Mouse (Mus musculus): ENCODE measurements around the gene Sohlh2. TPM values are rescaled to one million over a fixed set of nuclear protein-coding genes. Genes with fewer than 3 reads are reported as not detected.

Gene Sohlh2
- not detected for polyA plus RNA-seq (2017; shearing (Covaris generic))

DNA sequence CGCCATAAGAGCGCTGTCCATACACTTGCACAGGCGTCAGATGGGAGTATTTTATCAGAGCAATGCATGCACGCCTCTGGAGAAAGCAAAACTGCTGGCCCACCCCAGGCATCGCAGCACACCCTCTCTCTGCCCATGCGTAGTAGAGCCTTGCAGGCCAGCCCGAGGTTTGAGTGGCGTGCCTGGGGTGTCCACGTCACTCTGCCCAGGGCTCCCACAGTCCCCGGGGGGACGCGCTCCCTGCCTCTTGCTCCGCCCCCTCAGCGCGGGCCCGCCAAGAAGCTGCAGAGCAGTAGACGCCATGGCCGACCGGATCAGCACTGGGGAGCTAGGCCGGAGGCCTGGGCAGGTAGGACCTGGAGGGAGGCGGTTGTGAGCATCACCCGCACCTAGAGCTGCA, at the start of gene Sohlh2:
Sohlh2 (plus strand) TSS at position 263 of the 400 bp plus-strand sequence.

DNA sequence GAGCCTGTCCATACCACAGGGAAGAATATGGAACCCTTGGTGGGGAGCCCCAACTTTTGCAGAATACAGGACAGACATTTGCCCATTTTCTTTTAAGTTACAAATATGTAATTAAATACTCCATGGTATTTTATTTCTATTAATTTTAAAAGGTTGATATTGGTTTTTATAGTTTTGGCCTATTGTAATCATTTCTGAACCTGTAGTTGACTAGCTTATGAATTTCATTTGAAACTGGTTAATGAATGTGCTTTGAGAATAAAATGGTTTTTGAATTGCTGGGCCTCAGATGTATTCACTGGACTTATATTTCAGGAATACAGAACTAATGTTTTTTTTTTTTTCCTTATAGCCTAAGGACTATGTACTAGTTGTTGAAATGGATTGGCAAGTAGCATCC, 44.8 kb upstream of the Sohlh2 start, which contains the start of gene Ccdc169:
Ccdc169 (plus strand) TSS at position 301 of the 400 bp plus-strand sequence.

DNA sequence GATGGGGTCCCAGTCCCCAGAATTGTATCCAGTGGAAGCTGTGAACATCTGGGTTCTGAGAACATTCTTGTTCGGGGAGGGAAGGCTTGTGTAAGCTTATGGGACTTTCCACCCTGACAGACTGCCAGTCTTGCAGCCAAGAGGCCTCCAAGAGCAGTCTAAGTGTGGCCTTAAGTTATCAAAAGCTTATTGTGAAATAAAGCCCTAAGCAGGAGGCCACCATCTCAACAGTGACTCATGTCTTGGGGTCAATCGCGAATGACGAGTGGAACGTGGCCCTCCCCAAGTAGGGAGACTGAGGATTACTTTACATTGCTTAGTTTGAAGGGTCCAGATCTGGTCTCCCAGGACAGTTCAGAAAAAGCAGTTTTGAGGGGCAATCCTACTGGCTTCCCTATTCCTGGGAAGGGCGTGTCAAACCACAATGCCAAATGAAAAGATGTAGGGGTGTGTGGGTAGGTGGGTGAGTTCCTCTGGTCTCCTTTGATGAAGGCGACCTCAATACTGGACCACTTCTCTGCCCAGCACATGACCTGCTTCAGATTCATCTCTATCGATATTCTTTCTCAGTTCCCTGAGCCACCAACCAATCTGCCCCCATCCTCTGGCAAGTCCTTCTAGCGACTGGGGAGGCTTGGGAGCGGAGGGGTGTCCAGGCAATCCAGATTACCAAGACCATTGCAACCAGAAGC, 60.0 kb downstream of the Sohlh2 start, which contains the start of gene Dclk1:
Dclk1 (plus strand) TSS at position 635 of the 692 bp plus-strand sequence.

Other genes starting within 250 kb of the Sohlh2 start
- gene Ccna1, start 126.5 kb upstream of the Sohlh2 start, polyA plus RNA-seq (2017; shearing (Covaris generic)) = not detected
- gene Spg20, start 69.9 kb upstream of the Sohlh2 start, polyA plus RNA-seq (2017; shearing (Covaris generic)) = 33.3 TPM
- gene Ccdc169, start 44.7 kb upstream of the Sohlh2 start, polyA plus RNA-seq (2017; shearing (Covaris generic)) = 0.10 TPM
- gene Dclk1, start 60.3 kb downstream of the Sohlh2 start, polyA plus RNA-seq (2017; shearing (Covaris generic)) = 0.76 TPM